Mouse (Mus musculus): ENCODE data around the gene Vmn2r5. TPM values are rescaled to one million over a fixed set of nuclear protein-coding genes. Genes with fewer than 3 reads are reported as not detected.
"Not testable (repeated sequence)": the region's sequence is repeated elsewhere in the genome, so short reads cannot be mapped to it uniquely, and the experiment has no call there.

The Vmn2r5 gene
- not detected for total RNA-seq (2021)
- long read RNA-seq, experiment 1, result 0 reads
- long read RNA-seq, experiment 2, result 0 reads

GRCm38 (mm10) chr3:64509742-64510141 lies at the start of gene Vmn2r5:
Gene Vmn2r5, minus strand, starts transcription at chr3:64509842.
- DNase-seq; intact Hi-C loops (cut with DNase I; ENCODE audit: low total_unique reads): not testable (repeated sequence)

- DNase-seq, result not testable (repeated sequence)
These were observed 13.9 kb upstream of the Vmn2r5 start for GRCm38 (mm10) chr3:64523585-64523984.

More at GRCm38 (mm10) chr3:64523585-64523984, 13.9 kb upstream of the Vmn2r5 start:
- intact Hi-C loops (cut with DNase I; ENCODE audit: low total_unique reads), result not testable (repeated sequence)

Other genes starting within 250 kb of the Vmn2r5 start
- gene Vmn2r3, start 220.1 kb downstream of the Vmn2r5 start, total RNA-seq (2021), result not detected
- not detected for gene Vmn2r4, start 94.5 kb downstream of the Vmn2r5 start, total RNA-seq (2021)
- not detected for gene Vmn2r6, start 56.0 kb upstream of the Vmn2r5 start, total RNA-seq (2021)